Mouse (Mus musculus) forelimb bud, embryonic 11.5 days (tissue): Measurements from ENCODE around the gene R3hdm1.
"Not testable (repeated sequence)": the region's sequence is repeated elsewhere in the genome, so short reads cannot be mapped to it uniquely, and the experiment has no call there.

Source experiments
- DNase-seq: peaks from one replicate; pipeline ENCODE4 v3.0.0-alpha.2; 2012; ENCODE audit warnings: low read depth, low spot score

Gene R3hdm1

GRCm38 (mm10) chr1:128120913-128121627 is 18.0 kb downstream of the R3hdm1 start:
- no peak for DNase-seq

GRCm38 (mm10) chr1:128136222-128136621 is 33.1 kb downstream of the R3hdm1 start:
- not testable (repeated sequence) for DNase-seq

- DNase-seq = no peak
Observed at GRCm38 (mm10) chr1:128141039-128141438, 37.9 kb downstream of the R3hdm1 start.

GRCm38 (mm10) chr1:128141737-128142136 is 38.6 kb downstream of the R3hdm1 start:
- DNase-seq = no peak

- no peak for DNase-seq
Observed at GRCm38 (mm10) chr1:128166956-128167355, 63.9 kb downstream of the R3hdm1 start.

- DNase-seq = no peak
Observed at GRCm38 (mm10) chr1:128170104-128170503, 67.0 kb downstream of the R3hdm1 start.

GRCm38 (mm10) chr1:128191426-128191825 is 88.3 kb downstream of the R3hdm1 start:
- DNase-seq = no peak

- DNase-seq = no peak
Observed at GRCm38 (mm10) chr1:128192369-128192768, 89.3 kb downstream of the R3hdm1 start.

- DNase-seq = no peak
Observed at GRCm38 (mm10) chr1:128194011-128194410, 90.9 kb downstream of the R3hdm1 start.

GRCm38 (mm10) chr1:128197353-128197752 is 94.3 kb downstream of the R3hdm1 start:
- DNase-seq = no peak

GRCm38 (mm10) chr1:128213261-128213660 is 110.2 kb downstream of the R3hdm1 start:
- DNase-seq = peak; percentile 38

GRCm38 (mm10) chr1:128221886-128222285 is 118.8 kb downstream of the R3hdm1 start:
- DNase-seq = no peak

GRCm38 (mm10) chr1:128223304-128223703 is 120.2 kb downstream of the R3hdm1 start:
- peak; percentile 8 for DNase-seq

GRCm38 (mm10) chr1:128235181-128235580 is 132.1 kb downstream of the R3hdm1 start:
- DNase-seq = no peak

- DNase-seq = no peak
Observed at GRCm38 (mm10) chr1:128243627-128243995, 140.5 kb downstream of the R3hdm1 start, which contains the start of gene Ubxn4. Gene Ubxn4 (plus strand): TSS chr1:128243964.

- peak; percentile 96 for DNase-seq
Observed at GRCm38 (mm10) chr1:128243996-128244726, 141.1 kb downstream of the R3hdm1 start.

- no peak for DNase-seq
Observed at GRCm38 (mm10) chr1:128244727-128245355, 141.7 kb downstream of the R3hdm1 start.

- not testable (repeated sequence) for DNase-seq
Observed at GRCm38 (mm10) chr1:128267061-128267460, 164.0 kb downstream of the R3hdm1 start.

- no peak for DNase-seq
Observed at GRCm38 (mm10) chr1:128270731-128271130, 167.6 kb downstream of the R3hdm1 start.

GRCm38 (mm10) chr1:128275908-128276307 is 172.8 kb downstream of the R3hdm1 start:
- no peak for DNase-seq

- no peak for DNase-seq
Observed at GRCm38 (mm10) chr1:128278563-128278962, 175.5 kb downstream of the R3hdm1 start.

GRCm38 (mm10) chr1:128281753-128282152 is 178.7 kb downstream of the R3hdm1 start:
- no peak for DNase-seq
